Mouse (Mus musculus): Measurements from ENCODE around the gene Slc5a1. TPM values are rescaled to one million over a fixed set of nuclear protein-coding genes. Genes with fewer than 3 reads are reported as not detected.

Slc5a1 gene
- polyA plus RNA-seq, 1 experiment from 2014 or later, result not detected

DNA sequence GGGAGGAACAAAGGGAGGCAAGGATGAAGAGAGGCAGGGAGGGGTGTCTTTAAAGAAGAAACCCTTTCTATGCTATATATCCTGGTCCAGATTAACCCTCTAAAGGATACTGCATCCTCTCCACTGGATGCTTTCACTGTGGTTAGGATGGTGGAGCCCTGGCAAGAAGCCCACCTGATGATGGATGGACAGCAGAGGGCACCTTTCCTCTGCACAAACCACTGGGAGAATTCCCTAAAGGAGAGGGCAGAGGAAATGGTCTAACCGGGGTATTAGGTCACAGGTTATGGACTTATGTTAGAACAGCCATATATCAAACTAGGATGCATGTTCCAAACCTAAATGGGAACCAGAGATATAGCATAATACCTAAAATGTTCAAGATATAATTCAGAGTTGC lies 96.1 kb downstream of the Slc5a1 start:
- WGBS, result 62% methylated on average over 1 of the region's 1 CpGs
- Histone ChIP-seq H3K4me1 (peaks cover 2% of the 10 kb centered on the region; the same call in 1 of the 2 replicates), H3K9me3 (replicated peaks) (no peaks in the 10 kb centered on the region), H3K9ac (no peak overlapping the region), H3K36me3 (no peaks in the 10 kb centered on the region), H3K27me3 (no peaks in the 10 kb centered on the region), H3K4me3 (no peak overlapping the region), H3K4me2 (replicated peaks) (no peak overlapping the region), H3K27ac (no peak overlapping the region)
- ATAC-seq (ENCODE audit: low FRiP score), result no peak

DNA sequence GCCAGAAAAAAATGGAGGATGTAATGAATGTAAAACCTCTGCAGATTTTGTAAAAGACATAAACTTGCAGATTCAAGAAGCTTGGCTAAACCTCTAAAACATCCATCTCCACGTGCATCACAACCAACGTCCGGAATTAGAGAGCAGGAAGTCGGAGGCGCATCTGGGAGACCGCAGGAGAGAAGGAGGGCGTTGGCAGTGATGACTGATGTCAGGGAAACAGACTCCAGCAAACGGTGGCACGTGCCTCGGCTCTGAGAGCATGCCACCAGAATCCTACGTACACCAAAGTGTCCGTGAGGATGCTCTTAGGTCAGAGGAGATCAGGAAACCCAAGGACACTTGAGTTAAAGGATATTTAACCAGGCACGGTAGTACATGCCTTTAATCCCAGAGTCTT lies 97.7 kb downstream of the Slc5a1 start:
- Histone ChIP-seq H3K9ac (no peak overlapping the region), H3K4me1 (peaks cover 2% of the 10 kb centered on the region; the same call in 1 of the 2 replicates), H3K27me3 (no peaks in the 10 kb centered on the region), H3K9me3 (replicated peaks) (no peaks in the 10 kb centered on the region), H3K4me2 (replicated peaks) (no peak overlapping the region), H3K27ac (no peak overlapping the region), H3K4me3 (no peak overlapping the region), H3K36me3 (no peaks in the 10 kb centered on the region)
- 70% methylated on average over 13 of the region's 13 CpGs for WGBS
- ATAC-seq (ENCODE audit: low FRiP score), result no peak

DNA sequence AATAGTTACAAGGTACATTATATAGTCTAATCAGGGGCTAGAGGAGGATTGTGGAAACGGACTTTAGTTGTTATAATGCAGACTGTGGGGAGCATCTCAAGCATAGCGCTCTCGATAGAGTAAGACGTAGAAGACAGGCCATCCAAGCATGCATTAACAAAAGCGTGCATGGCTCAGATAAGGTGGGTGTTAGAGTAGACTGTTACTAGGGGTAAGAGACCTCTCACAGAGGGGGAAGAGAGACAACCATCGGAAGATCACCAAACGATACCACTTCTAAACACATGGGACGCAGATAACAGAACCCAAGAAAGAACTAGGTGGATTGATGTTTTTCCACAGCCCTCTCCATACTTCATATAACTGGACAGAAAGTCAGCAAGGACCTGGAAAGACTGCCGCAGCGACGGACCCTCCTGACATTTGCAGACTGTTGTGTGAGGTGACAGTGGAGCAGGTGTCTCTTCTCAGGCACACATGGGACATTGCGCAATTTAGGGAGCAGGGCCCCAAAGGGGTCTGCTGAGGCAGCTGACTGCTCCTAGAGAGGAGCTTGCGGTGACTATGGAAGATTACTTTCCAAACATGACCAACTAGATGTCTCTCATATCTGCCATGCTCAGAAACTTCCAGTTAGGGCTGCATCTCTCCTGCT lies 98.6 kb downstream of the Slc5a1 start:
- 89% methylated on average over 13 of the region's 13 CpGs for WGBS
- Histone ChIP-seq H3K4me1 (peaks cover 2% of the 10 kb centered on the region; the same call in 1 of the 2 replicates), H3K9me3 (replicated peaks) (no peaks in the 10 kb centered on the region), H3K36me3 (no peaks in the 10 kb centered on the region), H3K27ac (no peak overlapping the region), H3K9ac (no peak overlapping the region), H3K4me2 (replicated peaks) (no peak overlapping the region), H3K27me3 (no peaks in the 10 kb centered on the region), H3K4me3 (no peak overlapping the region)
- no peak for ATAC-seq (ENCODE audit: low FRiP score)

DNA sequence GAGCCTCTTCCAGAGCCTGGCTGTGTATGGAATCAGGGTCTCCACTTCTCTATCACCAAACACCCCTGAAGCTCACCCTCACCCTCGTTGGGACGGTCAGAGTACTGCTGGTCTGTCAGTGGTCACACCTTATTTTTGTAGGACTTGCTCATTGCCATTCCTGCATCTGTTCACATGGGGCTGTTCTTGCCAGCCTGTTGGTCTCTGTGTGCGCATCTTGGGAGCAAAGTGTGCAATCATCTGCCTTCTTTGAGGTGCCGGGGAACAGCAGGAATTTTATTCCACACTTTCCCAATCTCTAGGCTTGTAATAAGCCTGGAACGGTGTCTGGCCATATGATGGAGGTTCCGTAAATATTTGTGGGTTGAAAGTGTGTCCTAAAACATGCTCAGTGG lies 99.1 kb downstream of the Slc5a1 start:
- no peak overlapping the region for H3K9ac ChIP-seq
- H3K4me1 ChIP-seq, result peaks cover 2% of the 10 kb centered on the region; the same call in 1 of the 2 replicates
- no peak overlapping the region for H3K4me3 ChIP-seq
- no peaks in the 10 kb centered on the region for H3K36me3 ChIP-seq
- no peaks in the 10 kb centered on the region for H3K27me3 ChIP-seq
- 81% methylated on average over 6 of the region's 6 CpGs for WGBS
- no peak for ATAC-seq (ENCODE audit: low FRiP score)
- no peaks in the 10 kb centered on the region for H3K9me3 ChIP-seq (replicated peaks)
- no peak overlapping the region for H3K4me2 ChIP-seq (replicated peaks)
- H3K27ac ChIP-seq, result no peak overlapping the region

DNA sequence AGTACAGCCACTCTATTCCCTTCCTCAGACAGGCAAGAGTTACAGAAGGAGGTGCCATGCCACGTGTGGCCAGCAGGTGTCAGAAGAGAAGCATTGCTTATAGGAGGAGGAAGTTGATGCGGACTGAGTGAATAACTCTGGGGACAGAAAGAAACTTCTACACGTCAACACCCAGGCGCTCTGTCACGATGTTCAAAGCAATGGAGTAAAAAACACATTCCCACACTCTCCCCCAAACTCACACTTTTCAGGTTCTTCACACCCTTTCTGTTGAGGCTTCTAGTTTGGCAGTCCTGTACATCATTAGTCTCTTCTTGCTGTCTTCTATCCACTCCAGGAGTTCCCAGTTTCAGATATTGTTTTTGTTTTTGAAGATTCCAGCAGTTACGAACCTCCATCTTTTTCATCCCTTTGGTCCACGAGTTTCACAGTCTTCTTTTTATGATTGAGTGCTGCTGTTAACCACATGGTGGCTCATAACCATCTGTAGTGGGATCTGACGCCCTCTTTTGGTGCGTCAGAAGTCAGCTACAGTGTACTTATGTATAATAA lies 99.7 kb downstream of the Slc5a1 start:
- ATAC-seq (ENCODE audit: low FRiP score), result no peak
- 19% methylated on average over 9 of the region's 9 CpGs for WGBS
- Histone ChIP-seq H3K36me3 (no peaks in the 10 kb centered on the region), H3K27me3 (no peaks in the 10 kb centered on the region), H3K4me3 (no peak overlapping the region), H3K9me3 (replicated peaks) (no peaks in the 10 kb centered on the region), H3K27ac (no peak overlapping the region), H3K4me2 (replicated peaks) (peak overlapping the region; percentile 37; the same call in 1 of the 2 replicates), H3K4me1 (peaks cover 2% of the 10 kb centered on the region; the same call in 1 of the 2 replicates), H3K9ac (no peak overlapping the region)

DNA sequence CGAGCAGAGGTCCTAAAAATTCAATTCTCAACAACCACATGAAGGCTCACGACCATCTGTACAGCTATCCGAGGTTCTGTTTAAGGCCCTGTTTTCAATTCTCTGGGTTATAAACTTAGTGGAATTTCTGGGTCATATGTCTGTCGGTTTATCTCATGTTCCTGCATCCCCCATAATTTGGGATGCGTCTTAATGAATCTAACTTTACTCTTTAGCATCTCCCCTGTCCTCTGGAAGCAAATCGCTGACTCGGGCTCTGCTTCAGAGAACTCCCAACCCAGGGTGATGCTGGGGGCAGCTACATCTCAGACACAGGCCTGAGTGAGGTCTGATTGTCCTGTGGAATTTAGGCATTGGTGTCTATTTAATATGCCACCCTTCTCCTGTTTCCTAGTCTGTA lies 100.3 kb downstream of the Slc5a1 start:
- WGBS, result 84% methylated on average over 7 of the region's 7 CpGs

DNA sequence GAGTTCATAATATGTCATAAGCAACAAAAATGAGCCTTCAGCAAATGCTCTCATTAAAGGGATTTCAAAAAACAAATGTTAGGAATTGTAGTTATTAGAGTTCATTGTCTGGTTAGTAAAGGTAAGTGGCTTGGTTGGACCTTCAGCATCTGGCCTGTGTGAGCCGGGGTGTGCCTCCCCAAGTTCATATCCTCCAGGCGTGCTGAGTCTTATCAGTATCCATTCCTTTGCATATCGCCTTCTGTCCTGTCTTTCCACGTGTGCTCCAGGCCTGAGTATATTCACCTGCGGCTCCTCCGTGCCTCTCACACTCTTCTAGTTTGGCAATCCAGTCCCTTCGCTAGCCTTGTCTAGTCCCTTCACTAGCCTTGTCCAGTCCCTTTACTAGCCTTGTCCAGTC lies 102.3 kb downstream of the Slc5a1 start:
- Histone ChIP-seq H3K4me3 (no peak overlapping the region), H3K4me2 (replicated peaks) (no peak overlapping the region), H3K9ac (no peak overlapping the region), H3K27me3 (no peaks in the 10 kb centered on the region), H3K36me3 (no peaks in the 10 kb centered on the region), H3K4me1 (no peaks in the 10 kb centered on the region), H3K9me3 (replicated peaks) (no peaks in the 10 kb centered on the region), H3K27ac (no peak overlapping the region)
- ATAC-seq (ENCODE audit: low FRiP score), result no peak
- WGBS, result 90% methylated on average over 7 of the region's 7 CpGs

More for the DNA sequence above, 100.3 kb downstream of the Slc5a1 start:
- no peaks in the 10 kb centered on the region for H3K27me3 ChIP-seq
- no peaks in the 10 kb centered on the region for H3K9me3 ChIP-seq (replicated peaks)
- H3K4me1 ChIP-seq, result peaks cover 2% of the 10 kb centered on the region; the same call in 1 of the 2 replicates
- H3K27ac ChIP-seq, result no peak overlapping the region
- no peak overlapping the region for H3K9ac ChIP-seq
- H3K4me3 ChIP-seq, result no peak overlapping the region
- no peaks in the 10 kb centered on the region for H3K36me3 ChIP-seq
- no peak for ATAC-seq (ENCODE audit: low FRiP score)
- no peak overlapping the region for H3K4me2 ChIP-seq (replicated peaks)

DNA sequence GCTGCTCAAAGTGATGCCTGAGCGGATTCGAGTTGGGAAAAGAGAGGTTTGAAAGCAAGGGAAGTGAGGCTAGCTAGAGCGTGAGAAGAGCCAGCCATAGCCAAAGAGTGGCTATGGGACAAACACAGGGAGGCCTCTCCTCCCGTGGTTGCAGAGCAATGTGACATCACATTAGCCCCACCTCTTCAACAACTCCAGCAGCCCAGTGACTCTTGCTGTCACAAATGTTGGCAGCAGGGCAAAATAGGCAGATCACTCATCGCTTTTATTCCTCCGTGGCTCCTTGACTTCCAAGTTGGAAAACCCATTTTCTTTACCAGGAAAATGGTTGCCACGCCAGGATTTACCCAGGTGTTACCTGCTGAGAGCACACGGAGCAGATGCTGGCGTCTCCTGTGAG lies 103.1 kb downstream of the Slc5a1 start:
- ATAC-seq (ENCODE audit: low FRiP score), result no peak
- no peaks in the 10 kb centered on the region for H3K27me3 ChIP-seq
- no peaks in the 10 kb centered on the region for H3K36me3 ChIP-seq
- no peaks in the 10 kb centered on the region for H3K4me1 ChIP-seq
- no peak overlapping the region for H3K27ac ChIP-seq
- WGBS, result 64% methylated on average over 9 of the region's 9 CpGs
- H3K9ac ChIP-seq, result no peak overlapping the region
- no peak overlapping the region for H3K4me3 ChIP-seq
- H3K9me3 ChIP-seq (replicated peaks), result no peaks in the 10 kb centered on the region
- H3K4me2 ChIP-seq (replicated peaks), result no peak overlapping the region

DNA sequence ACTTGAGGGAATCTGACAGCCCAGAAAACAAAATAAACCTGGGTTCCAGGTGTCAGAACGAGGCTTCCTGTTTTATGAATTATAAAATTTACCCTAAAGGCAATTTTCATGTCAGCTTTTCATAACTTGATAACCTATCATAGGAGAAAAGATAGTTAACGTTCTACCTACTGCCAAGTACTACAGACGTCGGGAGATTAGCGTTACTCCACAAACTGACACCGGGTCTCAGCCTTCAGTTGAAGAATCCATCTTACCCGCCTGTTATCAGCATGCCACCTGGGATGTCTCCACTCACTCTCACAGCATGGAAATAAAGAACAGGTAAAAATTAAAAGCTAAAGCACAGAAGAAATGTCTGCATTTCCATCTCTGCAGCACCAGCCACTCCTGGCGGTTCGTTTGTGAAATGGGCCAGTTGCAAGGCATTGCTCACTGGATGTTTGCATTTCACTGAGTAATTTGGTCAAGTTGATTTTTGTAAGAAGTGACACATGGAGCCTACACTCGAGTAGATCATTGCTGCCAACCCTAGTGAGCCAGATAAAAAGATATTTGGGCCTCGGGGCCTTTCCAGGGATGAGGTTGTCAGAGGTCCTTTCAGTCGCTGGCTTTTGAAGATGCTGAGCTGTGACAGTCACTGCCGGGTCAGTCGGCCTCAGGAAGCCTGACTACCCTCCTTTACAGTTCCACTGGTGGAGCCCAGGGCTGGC lies 104.7 kb downstream of the Slc5a1 start:
- Histone ChIP-seq H3K27me3 (no peaks in the 10 kb centered on the region), H3K4me3 (no peak overlapping the region), H3K36me3 (no peaks in the 10 kb centered on the region), H3K9ac (no peak overlapping the region), H3K4me2 (replicated peaks) (no peak overlapping the region), H3K27ac (no peak overlapping the region), H3K9me3 (replicated peaks) (no peaks in the 10 kb centered on the region), H3K4me1 (no peaks in the 10 kb centered on the region)
- 82% methylated on average over 14 of the region's 14 CpGs for WGBS
- ATAC-seq (ENCODE audit: low FRiP score), result no peak

DNA sequence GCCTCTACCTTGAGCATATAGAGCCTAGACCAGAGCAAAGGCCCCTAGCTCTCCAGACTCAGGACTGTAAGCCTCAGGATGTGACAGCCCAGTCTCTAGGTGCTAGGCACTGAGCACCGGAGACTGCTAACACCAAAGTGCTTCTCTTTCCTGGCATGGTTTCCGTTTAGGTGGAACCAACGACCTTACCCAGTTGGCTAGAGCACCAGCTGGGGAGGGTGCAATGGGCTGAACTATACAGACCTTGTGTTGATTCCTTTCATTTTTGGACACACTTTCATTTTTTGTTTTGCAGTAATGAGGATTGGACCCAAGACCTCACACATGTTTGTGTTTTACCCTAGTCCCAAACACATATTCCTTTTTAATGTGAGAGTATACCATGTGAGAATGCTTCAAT lies 106.5 kb downstream of the Slc5a1 start:
- H3K9ac ChIP-seq, result no peak overlapping the region
- H3K27ac ChIP-seq, result no peak overlapping the region
- no peaks in the 10 kb centered on the region for H3K27me3 ChIP-seq
- no peak overlapping the region for H3K4me2 ChIP-seq (replicated peaks)
- H3K4me3 ChIP-seq, result no peak overlapping the region
- H3K9me3 ChIP-seq (replicated peaks), result no peaks in the 10 kb centered on the region
- WGBS, result 90% methylated on average over 3 of the region's 3 CpGs
- ATAC-seq (ENCODE audit: low FRiP score), result no peak
- H3K4me1 ChIP-seq, result no peaks in the 10 kb centered on the region
- no peaks in the 10 kb centered on the region for H3K36me3 ChIP-seq

DNA sequence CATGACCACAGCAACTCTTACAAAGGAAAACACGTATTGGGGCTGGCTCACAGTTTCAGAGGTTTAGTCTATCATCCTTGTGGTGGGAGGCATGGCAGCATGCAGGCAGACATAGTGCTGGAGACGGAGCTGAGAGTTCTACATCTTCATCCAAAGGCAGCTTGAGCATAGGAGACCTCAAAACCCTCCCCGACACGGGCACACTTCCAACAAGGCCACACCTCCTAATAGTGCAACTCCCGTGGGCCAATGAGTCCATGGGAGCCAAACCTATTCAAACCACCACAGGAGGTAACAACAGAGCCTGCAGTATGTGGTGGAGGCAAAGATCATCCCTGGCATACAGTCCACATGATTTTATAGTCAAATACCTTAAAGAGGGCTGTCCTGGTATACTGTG lies 107.2 kb downstream of the Slc5a1 start:
- Histone ChIP-seq H3K36me3 (no peaks in the 10 kb centered on the region), H3K4me3 (no peak overlapping the region), H3K9me3 (replicated peaks) (no peaks in the 10 kb centered on the region), H3K4me2 (replicated peaks) (no peak overlapping the region), H3K4me1 (no peaks in the 10 kb centered on the region), H3K27ac (no peak overlapping the region), H3K9ac (no peak overlapping the region), H3K27me3 (no peaks in the 10 kb centered on the region)
- 85% methylated on average over 5 of the region's 5 CpGs for WGBS
- no peak for ATAC-seq (ENCODE audit: low FRiP score)

Measured in hindbrain, embryonic 12.5 days (tissue).